Mouse (Mus musculus): ENCODE measurements around the gene Nqo2. TPM values are rescaled to one million over a fixed set of nuclear protein-coding genes. Genes with fewer than 3 reads are reported as not detected.
"Not testable (repeated sequence)": the region's sequence is repeated elsewhere in the genome, so short reads cannot be mapped to it uniquely, and the experiment has no call there.

Nqo2 gene
- total RNA-seq (2014; fragmentation: Nextera tagmentation) = 24.2 and 43.8 TPM in 2 replicates
- 35.0 and 39.7 TPM in 2 replicates for total RNA-seq (2017)

GRCm38 (mm10) chr13:33964206-33965046, at the start of gene Nqo2:
TSS of gene Nqo2 (plus strand) at chr13:33964687.
- peak; percentile 88 for ATAC-seq (replicated peaks; ENCODE audit: poor library complexity, severe bottlenecking)

GRCm38 (mm10) chr13:33921041-33921440, 43.4 kb upstream of the Nqo2 start:
- ATAC-seq (replicated peaks; ENCODE audit: poor library complexity, severe bottlenecking) = no peak

GRCm38 (mm10) chr13:33921699-33922098, 42.8 kb upstream of the Nqo2 start:
- no peak for ATAC-seq (replicated peaks; ENCODE audit: poor library complexity, severe bottlenecking)

- ATAC-seq (replicated peaks; ENCODE audit: poor library complexity, severe bottlenecking) = no peak
Measured at GRCm38 (mm10) chr13:33930281-33930680, 34.2 kb upstream of the Nqo2 start.

- ATAC-seq (replicated peaks; ENCODE audit: poor library complexity, severe bottlenecking) = no peak
Measured at GRCm38 (mm10) chr13:33930912-33931311, 33.6 kb upstream of the Nqo2 start.

GRCm38 (mm10) chr13:33934743-33935142, 29.7 kb upstream of the Nqo2 start:
- no peak for ATAC-seq (replicated peaks; ENCODE audit: poor library complexity, severe bottlenecking)

GRCm38 (mm10) chr13:33935465-33936181, 28.9 kb upstream of the Nqo2 start:
- ATAC-seq (replicated peaks; ENCODE audit: poor library complexity, severe bottlenecking) = peak; percentile 53; the same call in 1 of the 2 replicates

GRCm38 (mm10) chr13:33937151-33937550, 27.3 kb upstream of the Nqo2 start:
- ATAC-seq (replicated peaks; ENCODE audit: poor library complexity, severe bottlenecking) = no peak

GRCm38 (mm10) chr13:33937587-33937986, 26.9 kb upstream of the Nqo2 start:
- ATAC-seq (replicated peaks; ENCODE audit: poor library complexity, severe bottlenecking) = not testable (repeated sequence)

- ATAC-seq (replicated peaks; ENCODE audit: poor library complexity, severe bottlenecking) = no peak
Measured at GRCm38 (mm10) chr13:33941288-33941808, 23.1 kb upstream of the Nqo2 start.

GRCm38 (mm10) chr13:33942212-33942779, 22.2 kb upstream of the Nqo2 start:
- ATAC-seq (replicated peaks; ENCODE audit: poor library complexity, severe bottlenecking) = peak; percentile 37; the same call in 1 of the 2 replicates

- ATAC-seq (replicated peaks; ENCODE audit: poor library complexity, severe bottlenecking) = no peak
Measured at GRCm38 (mm10) chr13:33951308-33952074, 13.0 kb upstream of the Nqo2 start.

- no peak for ATAC-seq (replicated peaks; ENCODE audit: poor library complexity, severe bottlenecking)
Measured at GRCm38 (mm10) chr13:33952075-33952449, 12.4 kb upstream of the Nqo2 start.

- no peak for ATAC-seq (replicated peaks; ENCODE audit: poor library complexity, severe bottlenecking)
Measured at GRCm38 (mm10) chr13:33952947-33953346, 11.5 kb upstream of the Nqo2 start.

- ATAC-seq (replicated peaks; ENCODE audit: poor library complexity, severe bottlenecking) = peak; percentile 84
Measured at GRCm38 (mm10) chr13:33956571-33957421, 7.7 kb upstream of the Nqo2 start.

- ATAC-seq (replicated peaks; ENCODE audit: poor library complexity, severe bottlenecking) = no peak
Measured at GRCm38 (mm10) chr13:33959771-33960170, 4.7 kb upstream of the Nqo2 start.

GRCm38 (mm10) chr13:33965056-33966024, 853 bp downstream of the Nqo2 start:
- ATAC-seq (replicated peaks; ENCODE audit: poor library complexity, severe bottlenecking) = peak; percentile 73

- no peak for ATAC-seq (replicated peaks; ENCODE audit: poor library complexity, severe bottlenecking)
Measured at GRCm38 (mm10) chr13:33966025-33966412, 1.5 kb downstream of the Nqo2 start.

Data from granulocyte monocyte progenitor cell, adult 5-6 weeks (primary cell).